Mouse (Mus musculus) heart, embryonic 13.5 days (tissue): ENCODE measurements at regions not wholly inside any gene's neighbourhood (a gene's known extent, or its start where the extent isn't known, plus 50 kb on each side); places are given as distances from the start of the nearest gene placed in this dataset.

Experiments used
- ATAC-seq: fragments of 200-750 bp; cut with Nextera tagmentation; 2 replicates; pipeline ENCODE4 v1.8.0; 2017; ENCODE audit warnings: moderate TSS enrichment; ENCODE audit not compliant: insufficient number of reproducible peaks, low FRiP score, low TSS enrichment; ENCODE audit errors: extremely low read depth
- H3K27ac ChIP-seq: fragments of 300-500 bp; sonication (generic); replicated peaks from 2 replicates; pipeline ENCODE4 v1.5.1; 2015; ENCODE audit warnings: moderate library complexity, mild to moderate bottlenecking, inconsistent platforms
- H3K27me3 ChIP-seq: fragments of 300-500 bp; sonication (generic); replicated peaks from 2 replicates; pipeline ENCODE4 v1.6.1; 2015; ENCODE audit warnings: mild to moderate bottlenecking, inconsistent platforms
- H3K36me3 ChIP-seq: fragments of 300-500 bp; sonication (generic); 2 replicates; pipeline ENCODE4 v1.6.1; 2015; ENCODE audit warnings: mild to moderate bottlenecking, inconsistent platforms
- H3K4me1 ChIP-seq: fragments of 300-500 bp; sonication (generic); 2 replicates; pipeline ENCODE4 v1.6.1; 2015; ENCODE audit warnings: inconsistent platforms
- H3K4me2 ChIP-seq: fragments of 300-500 bp; sonication (generic); 2 replicates; pipeline ENCODE4 v1.6.1; 2015; ENCODE audit warnings: inconsistent platforms, mild to moderate bottlenecking, moderate library complexity
- H3K4me3 ChIP-seq: fragments of 300-500 bp; sonication (generic); 2 replicates; pipeline ENCODE4 v1.5.1; 2015; ENCODE audit warnings: moderate library complexity, mild to moderate bottlenecking, inconsistent platforms
- H3K9ac ChIP-seq: fragments of 300-500 bp; sonication (generic); 2 replicates; pipeline ENCODE4 v1.6.1; 2015; ENCODE audit warnings: inconsistent platforms, mild to moderate bottlenecking, moderate library complexity
- H3K9me3 ChIP-seq: fragments of 300-500 bp; sonication (generic); 2 replicates; pipeline ENCODE4 v1.6.1; 2016; ENCODE audit warnings: inconsistent platforms
- WGBS: fragments of 180-500 bp; shearing (Covaris S2); methylation state at CpG from one replicate; pipeline ENCODE4 v1.1.7; 2015; ENCODE audit warnings: mixed read lengths; 5-methylcytosine and 5-hydroxymethylcytosine counted together

- no peak overlapping the region for H3K27ac ChIP-seq
- H3K4me2 ChIP-seq = no peak overlapping the region
- peaks cover 29% of the 10 kb centered on the region for H3K27me3 ChIP-seq
- no peaks in the 10 kb centered on the region for H3K9me3 ChIP-seq
- no peaks in the 10 kb centered on the region for H3K36me3 ChIP-seq
- H3K9ac ChIP-seq = no peak overlapping the region
- WGBS = 71% methylated on average over 14 of the region's 14 CpGs
- H3K4me1 ChIP-seq = peaks cover 4% of the 10 kb centered on the region
- H3K4me3 ChIP-seq = no peak overlapping the region
- no peak for ATAC-seq
Observed at GRCm38 (mm10) chr12:107812549-107813335, 190.7 kb downstream of the Bcl11b start.

GRCm38 (mm10) chr12:107814926-107815325 is 188.5 kb downstream of the Bcl11b start:
- no peaks in the 10 kb centered on the region for H3K36me3 ChIP-seq
- no peak overlapping the region for H3K9ac ChIP-seq
- no peak overlapping the region for H3K4me2 ChIP-seq
- H3K27ac ChIP-seq = no peak overlapping the region
- no peaks in the 10 kb centered on the region for H3K9me3 ChIP-seq
- H3K4me1 ChIP-seq = no peaks in the 10 kb centered on the region
- 56% methylated on average over 7 of the region's 7 CpGs for WGBS
- peaks cover 10% of the 10 kb centered on the region for H3K27me3 ChIP-seq
- H3K4me3 ChIP-seq = no peak overlapping the region
- ATAC-seq = no peak

GRCm38 (mm10) chr12:107823768-107824394 is 179.5 kb downstream of the Bcl11b start:
- H3K9ac ChIP-seq = no peak overlapping the region
- H3K4me1 ChIP-seq = peaks cover 7% of the 10 kb centered on the region; the same call in 1 of the 2 replicates
- WGBS = 79% methylated on average over 5 of the region's 5 CpGs
- no peak overlapping the region for H3K4me3 ChIP-seq
- no peak overlapping the region for H3K27ac ChIP-seq
- H3K27me3 ChIP-seq = no peaks in the 10 kb centered on the region
- no peak overlapping the region for H3K4me2 ChIP-seq
- H3K9me3 ChIP-seq = no peaks in the 10 kb centered on the region
- ATAC-seq = no peak
- H3K36me3 ChIP-seq = no peaks in the 10 kb centered on the region

- Histone ChIP-seq H3K4me1 (peaks cover 7% of the 10 kb centered on the region; the same call in 1 of the 2 replicates), H3K27ac (no peak overlapping the region), H3K9ac (no peak overlapping the region), H3K27me3 (no peaks in the 10 kb centered on the region), H3K4me3 (no peak overlapping the region), H3K9me3 (no peaks in the 10 kb centered on the region), H3K36me3 (no peaks in the 10 kb centered on the region), H3K4me2 (no peak overlapping the region)
- WGBS = 77% methylated on average over 4 of the region's 4 CpGs
- no peak for ATAC-seq
Observed at GRCm38 (mm10) chr12:107825921-107826320, 177.5 kb downstream of the Bcl11b start.

GRCm38 (mm10) chr12:107831400-107832128 is 171.8 kb downstream of the Bcl11b start:
- H3K4me3 ChIP-seq = no peak overlapping the region
- no peak overlapping the region for H3K27ac ChIP-seq
- ATAC-seq = no peak
- H3K9ac ChIP-seq = no peak overlapping the region
- H3K4me2 ChIP-seq = no peak overlapping the region
- peaks cover 5% of the 10 kb centered on the region; the same call in 1 of the 2 replicates for H3K4me1 ChIP-seq
- H3K27me3 ChIP-seq = peaks cover 5% of the 10 kb centered on the region; the same call in 1 of the 2 replicates
- WGBS = 46% methylated on average over 13 of the region's 13 CpGs
- H3K36me3 ChIP-seq = no peaks in the 10 kb centered on the region
- H3K9me3 ChIP-seq = no peaks in the 10 kb centered on the region

GRCm38 (mm10) chr12:107833001-107833400 is 170.4 kb downstream of the Bcl11b start:
- no peak overlapping the region for H3K4me2 ChIP-seq
- H3K27ac ChIP-seq = no peak overlapping the region
- whole genome bisulfite sequencing = 84% methylated on average over 8 of the region's 8 CpGs
- ATAC-seq = no peak
- H3K9me3 ChIP-seq = no peaks in the 10 kb centered on the region
- H3K4me1 ChIP-seq = peaks cover 5% of the 10 kb centered on the region; the same call in 1 of the 2 replicates
- H3K4me3 ChIP-seq = no peak overlapping the region
- H3K36me3 ChIP-seq = no peaks in the 10 kb centered on the region
- peaks cover 5% of the 10 kb centered on the region; the same call in 1 of the 2 replicates for H3K27me3 ChIP-seq
- no peak overlapping the region for H3K9ac ChIP-seq

- no peaks in the 10 kb centered on the region for H3K9me3 ChIP-seq
- peaks cover 5% of the 10 kb centered on the region; the same call in 1 of the 2 replicates for H3K27me3 ChIP-seq
- H3K4me2 ChIP-seq = no peak overlapping the region
- no peak; the same call in 1 of the 2 replicates for ATAC-seq
- no peaks in the 10 kb centered on the region for H3K36me3 ChIP-seq
- H3K9ac ChIP-seq = no peak overlapping the region
- WGBS = 72% methylated on average over 5 of the region's 5 CpGs
- H3K4me3 ChIP-seq = no peak overlapping the region
- H3K27ac ChIP-seq = no peak overlapping the region
- H3K4me1 ChIP-seq = peaks cover 5% of the 10 kb centered on the region; the same call in 1 of the 2 replicates
Observed at GRCm38 (mm10) chr12:107834512-107834911, 168.9 kb downstream of the Bcl11b start.

GRCm38 (mm10) chr12:107837741-107838140 is 165.7 kb downstream of the Bcl11b start:
- Histone ChIP-seq H3K9ac (no peak overlapping the region), H3K4me2 (no peak overlapping the region), H3K36me3 (no peaks in the 10 kb centered on the region), H3K9me3 (no peaks in the 10 kb centered on the region), H3K4me1 (no peaks in the 10 kb centered on the region), H3K27me3 (peaks cover 9% of the 10 kb centered on the region; the same call in 1 of the 2 replicates), H3K4me3 (no peak overlapping the region), H3K27ac (no peak overlapping the region)
- 88% methylated on average over 12 of the region's 12 CpGs for WGBS
- no peak for ATAC-seq

GRCm38 (mm10) chr12:107844631-107845030 is 158.8 kb downstream of the Bcl11b start:
- Histone ChIP-seq H3K36me3 (no peaks in the 10 kb centered on the region), H3K9ac (no peak overlapping the region), H3K4me3 (no peak overlapping the region), H3K27ac (no peak overlapping the region), H3K4me2 (no peak overlapping the region), H3K9me3 (no peaks in the 10 kb centered on the region), H3K27me3 (0 out of 2 replicates have a peak, but pooled peaks cover 9% of the 10 kb centered on the region), H3K4me1 (no peaks in the 10 kb centered on the region)
- 76% methylated on average over 5 of the region's 5 CpGs for WGBS
- no peak for ATAC-seq

GRCm38 (mm10) chr12:107850591-107850990 is 152.8 kb downstream of the Bcl11b start:
- Histone ChIP-seq H3K36me3 (no peaks in the 10 kb centered on the region), H3K9me3 (no peaks in the 10 kb centered on the region), H3K9ac (no peak overlapping the region), H3K27me3 (no peaks in the 10 kb centered on the region), H3K4me2 (no peak overlapping the region), H3K4me1 (no peaks in the 10 kb centered on the region), H3K4me3 (no peak overlapping the region), H3K27ac (no peak overlapping the region)
- no peak for ATAC-seq
- WGBS = 83% methylated on average over 7 of the region's 7 CpGs

- no peak for ATAC-seq
- Histone ChIP-seq H3K4me3 (no peak overlapping the region), H3K27ac (no peak overlapping the region), H3K9ac (no peak overlapping the region), H3K27me3 (no peaks in the 10 kb centered on the region), H3K9me3 (no peaks in the 10 kb centered on the region), H3K4me2 (no peak overlapping the region), H3K36me3 (no peaks in the 10 kb centered on the region), H3K4me1 (no peaks in the 10 kb centered on the region)
- 54% methylated on average over 7 of the region's 7 CpGs for WGBS
Observed at GRCm38 (mm10) chr12:107852921-107853320, 150.5 kb downstream of the Bcl11b start.
